Mouse (Mus musculus) heart, adult 18-20 months (tissue): ENCODE measurements around the gene Gsta1. TPM values are rescaled to one million over a fixed set of nuclear protein-coding genes. Genes with fewer than 3 reads are reported as not detected.
"Not testable (repeated sequence)": the region's sequence is repeated elsewhere in the genome, so short reads cannot be mapped to it uniquely, and the experiment has no call there.

Experiments used
- DNase-seq, 2 experiments: peaks; one replicate each; pipeline ENCODE4 v3.0.0; 2021 to 2022; ENCODE audit warnings: mixed read lengths in 1 of 2
- total RNA-seq, 2 experiments: library from RNA; stranded (reverse); gene quantifications; 2 replicates each; pipeline ENCODE4 v1.2.3; 2021

Gene Gsta1
- total RNA-seq, 2 experiments from 2014 or later = 2.3 to 3.3 TPM

GRCm38 (mm10) chr9:78229658-78230057 lies 798 bp upstream of the Gsta1 start:
- peak; percentile 16 to 33 for DNase-seq

GRCm38 (mm10) chr9:78233121-78233695 lies 2.8 kb downstream of the Gsta1 start:
- not testable (repeated sequence) for DNase-seq

- peak; percentile 16 to 17 for DNase-seq
Measured at GRCm38 (mm10) chr9:78255683-78256470, 25.4 kb downstream of the Gsta1 start.

- not testable (repeated sequence) for DNase-seq
Measured at GRCm38 (mm10) chr9:78256914-78257313, 26.5 kb downstream of the Gsta1 start, which contains the start of gene Gm3776. Gene Gm3776, plus strand, starts transcription at chr9:78257129.

- DNase-seq = peak; percentile 33 to 59
Measured at GRCm38 (mm10) chr9:78259688-78260087, 29.2 kb downstream of the Gsta1 start.

GRCm38 (mm10) chr9:78270945-78271344 lies 40.5 kb downstream of the Gsta1 start:
- DNase-seq = not testable (repeated sequence)

GRCm38 (mm10) chr9:78282002-78282711 lies 51.7 kb downstream of the Gsta1 start:
- peak in 1 of 2 experiments; percentile 11 for DNase-seq

GRCm38 (mm10) chr9:78289063-78289462 lies 58.6 kb downstream of the Gsta1 start:
- not testable (repeated sequence) for DNase-seq

- not testable (repeated sequence) for DNase-seq
Measured at GRCm38 (mm10) chr9:78289723-78290122, 59.3 kb downstream of the Gsta1 start, which contains the start of gene Gm10639. Gene Gm10639, plus strand, starts transcription at chr9:78289923.

Other genes with a start within 250 kb of the Gsta1 start
- gene Gcm1, start 178.7 kb upstream of the Gsta1 start, total RNA-seq = not detected
- 10 to 100 TPM; 32.0 to 33.2 TPM for gene Fbxo9, start 121.6 kb upstream of the Gsta1 start, total RNA-seq
- gene Ick, start 121.5 kb upstream of the Gsta1 start, total RNA-seq = 10 to 100 TPM; 10.7 to 12.2 TPM
- gene Gsta4, start 47.9 kb upstream of the Gsta1 start, total RNA-seq = 100 to 1,000 TPM; 125 to 127 TPM
- 1 to 10 TPM; 2.1 to 2.5 TPM for gene Gm3776, start 26.5 kb downstream of the Gsta1 start, total RNA-seq
- gene Gm10639, start 59.3 kb downstream of the Gsta1 start, total RNA-seq = 1 to 10 TPM in 1 of 2 experiments, under 1 TPM in 1; 0.93 to 1.2 TPM
- not detected for gene Omt2a, start 84.1 kb downstream of the Gsta1 start, total RNA-seq
- not detected for gene Omt2b, start 96.9 kb downstream of the Gsta1 start, total RNA-seq
- gene Gsta2, start 125.1 kb downstream of the Gsta1 start, total RNA-seq = 1 to 10 TPM; 2.1 to 2.2 TPM
- gene Dppa5a, start 137.5 kb downstream of the Gsta1 start, total RNA-seq = not detected
- not detected for gene Ooep, start 148.1 kb downstream of the Gsta1 start, total RNA-seq
- gene Ddx43, start 165.1 kb downstream of the Gsta1 start, total RNA-seq = not detected
- under 1 TPM; 0.39 to 0.42 TPM for gene Cgas, start 212.6 kb downstream of the Gsta1 start, total RNA-seq
- 10 to 100 TPM; 21.9 to 25.0 TPM for gene Mto1, start 217.6 kb downstream of the Gsta1 start, total RNA-seq
- not detected for gene Gm17324, start 218.1 kb downstream of the Gsta1 start, total RNA-seq